Mouse (Mus musculus) neural tube, embryonic 13.5 days (tissue): ENCODE data around the gene Slc7a4. TPM values are rescaled to one million over a fixed set of nuclear protein-coding genes. Genes with fewer than 3 reads are reported as not detected.

ENCODE experiments used
- ATAC-seq: fragments of 200-750 bp; cut with Nextera tagmentation; 2 replicates; pipeline ENCODE4 v1.8.0; 2017; ENCODE audit warnings: low read depth, mild to moderate bottlenecking, moderate TSS enrichment, moderate library complexity
- H3K27ac ChIP-seq: fragments of 300-500 bp; sonication (generic); replicated peaks from 2 replicates; pipeline ENCODE4 v1.5.1; 2015; ENCODE audit warnings: moderate library complexity, mild to moderate bottlenecking, inconsistent platforms
- H3K27me3 ChIP-seq: fragments of 300-500 bp; sonication (generic); 2 replicates; pipeline ENCODE4 v1.6.1; 2015; ENCODE audit warnings: mild to moderate bottlenecking, inconsistent platforms
- H3K36me3 ChIP-seq: fragments of 300-500 bp; sonication (generic); 2 replicates; pipeline ENCODE4 v1.6.1; 2015; ENCODE audit warnings: mild to moderate bottlenecking, inconsistent platforms
- H3K4me1 ChIP-seq: fragments of 300-500 bp; sonication (generic); replicated peaks from 2 replicates; pipeline ENCODE4 v1.6.1; 2015; ENCODE audit warnings: inconsistent platforms
- H3K4me2 ChIP-seq: fragments of 300-500 bp; sonication (generic); 2 replicates; pipeline ENCODE4 v1.6.1; 2015; ENCODE audit warnings: inconsistent platforms, mild to moderate bottlenecking, moderate library complexity
- H3K4me3 ChIP-seq: fragments of 300-500 bp; sonication (generic); 2 replicates; pipeline ENCODE4 v1.5.1; 2015; ENCODE audit warnings: mild to moderate bottlenecking, inconsistent platforms
- H3K9ac ChIP-seq: fragments of 300-500 bp; sonication (generic); 2 replicates; pipeline ENCODE4 v1.6.1; 2015; ENCODE audit warnings: moderate library complexity, mild to moderate bottlenecking, inconsistent platforms
- H3K9me3 ChIP-seq: fragments of 300-500 bp; sonication (generic); 2 replicates; pipeline ENCODE4 v1.6.1; 2016; ENCODE audit warnings: inconsistent platforms
- WGBS: fragments of 180-500 bp; shearing (Covaris S2); methylation state at CpG from one replicate; pipeline ENCODE4 v1.1.7; 2015; 5-methylcytosine and 5-hydroxymethylcytosine counted together
- polyA plus RNA-seq: library from polyadenylated mRNA; unstranded; fragments of >200 nt; fragmentation: Nextera tagmentation; extraction: Ambion mirVana; gene quantifications from 2 replicates; pipeline ENCODE4 v1.2.1, GENCODE M21; 2015

The Slc7a4 gene
- polyA plus RNA-seq, 1 experiment from 2014 or later = 20.1 TPM

DNA sequence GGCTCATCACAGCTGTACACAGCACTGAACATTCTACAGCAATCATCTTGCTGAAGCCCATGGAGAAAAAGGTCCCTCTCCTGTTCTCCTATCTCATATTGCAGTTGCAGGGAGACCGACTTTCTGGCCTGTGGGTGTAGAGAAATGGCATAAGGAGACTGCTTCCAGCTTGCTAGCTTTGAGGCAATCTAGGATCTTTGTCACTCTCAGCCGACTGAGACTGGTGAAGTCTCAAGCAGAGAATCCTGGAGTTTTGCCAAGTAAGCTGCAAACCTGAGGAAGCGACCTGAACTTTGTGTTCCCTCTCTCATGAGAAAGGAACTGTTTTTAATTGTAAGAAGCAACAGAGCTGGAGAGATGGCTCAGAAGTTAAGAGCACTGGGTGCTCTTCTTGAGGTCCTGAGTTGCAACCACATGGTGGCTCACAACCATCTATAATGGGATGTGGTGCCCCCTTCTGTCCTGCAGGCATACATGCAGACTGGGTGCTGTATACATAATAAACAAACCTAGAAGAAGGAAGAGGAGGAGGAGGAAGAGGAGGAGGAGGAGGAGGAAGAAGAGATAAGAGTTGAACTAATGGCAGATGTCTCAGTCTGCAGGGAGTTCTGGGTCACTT, 18.0 kb upstream of the Slc7a4 start:
- Histone ChIP-seq H3K4me3 (no peak overlapping the region), H3K9me3 (no peaks in the 10 kb centered on the region), H3K36me3 (no peaks in the 10 kb centered on the region), H3K27ac (no peak overlapping the region), H3K27me3 (no peaks in the 10 kb centered on the region), H3K4me1 (no peaks in the 10 kb centered on the region), H3K4me2 (no peak overlapping the region), H3K9ac (no peak overlapping the region)
- 59% methylated on average over 3 of the region's 3 CpGs for WGBS
- ATAC-seq = no peak

GRCm38 (mm10) chr16:17590731-17591130, 7.7 kb upstream of the Slc7a4 start:
- Histone ChIP-seq H3K27ac (no peak overlapping the region), H3K27me3 (no peaks in the 10 kb centered on the region), H3K9me3 (no peaks in the 10 kb centered on the region; the same call in 1 of the 2 replicates), H3K4me1 (no peaks in the 10 kb centered on the region), H3K4me3 (no peak overlapping the region), H3K36me3 (no peaks in the 10 kb centered on the region), H3K9ac (no peak overlapping the region), H3K4me2 (no peak overlapping the region)
- no peak for ATAC-seq
- WGBS = 61% methylated on average over 2 of the region's 2 CpGs

DNA sequence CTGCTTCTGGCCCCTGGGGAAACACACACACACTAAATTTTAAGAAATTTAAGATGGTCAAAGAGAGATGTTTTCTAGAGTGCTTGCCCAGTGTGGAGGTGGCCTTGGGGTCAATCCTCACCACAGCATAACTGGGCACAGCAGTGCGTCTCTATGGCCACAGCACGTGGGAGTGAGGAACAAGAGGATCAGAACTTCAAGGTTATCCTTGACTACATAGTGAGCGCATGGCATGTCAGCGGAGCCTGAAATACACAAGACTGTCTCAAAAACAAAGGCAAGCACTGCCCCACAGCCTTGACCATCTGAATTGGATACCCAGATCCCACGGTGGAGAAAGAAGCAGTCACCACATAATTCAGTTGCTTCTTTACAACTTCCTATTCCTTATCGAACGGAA, 1.5 kb upstream of the Slc7a4 start:
- Histone ChIP-seq H3K4me2 (no peak overlapping the region), H3K27me3 (no peaks in the 10 kb centered on the region), H3K9me3 (no peaks in the 10 kb centered on the region; the same call in 1 of the 2 replicates), H3K9ac (no peak overlapping the region), H3K4me1 (no peaks in the 10 kb centered on the region), H3K4me3 (no peak overlapping the region), H3K36me3 (no peaks in the 10 kb centered on the region), H3K27ac (no peak overlapping the region)
- WGBS = 82% methylated on average over 7 of the region's 7 CpGs
- ATAC-seq = no peak

GRCm38 (mm10) chr16:17576825-17577215, 6.2 kb downstream of the Slc7a4 start:
- Histone ChIP-seq H3K9ac (peak overlapping the region; percentile 79), H3K9me3 (no peaks in the 10 kb centered on the region), H3K27me3 (peaks cover 48% of the 10 kb centered on the region), H3K36me3 (no peaks in the 10 kb centered on the region), H3K4me2 (peak overlapping the region; percentile 80), H3K27ac (no peak overlapping the region), H3K4me3 (peak overlapping the region; percentile 55), H3K4me1 (peaks cover 18% of the 10 kb centered on the region)
- 0 out of 2 replicates have a peak, but pooled peaks have one; percentile 16 for ATAC-seq
- WGBS = 10% methylated on average over 8 of the region's 8 CpGs

- H3K27ac ChIP-seq = peak overlapping the region; percentile 42
- peak overlapping the region; percentile 80 for H3K4me2 ChIP-seq
- H3K4me1 ChIP-seq = peaks cover 18% of the 10 kb centered on the region
- H3K9ac ChIP-seq = peak overlapping the region; percentile 79
- WGBS = 15% methylated on average over 45 of the region's 45 CpGs
- peak; percentile 82 for ATAC-seq
- H3K9me3 ChIP-seq = no peaks in the 10 kb centered on the region
- no peaks in the 10 kb centered on the region for H3K36me3 ChIP-seq
- peaks cover 53% of the 10 kb centered on the region for H3K27me3 ChIP-seq
- peak overlapping the region; percentile 55 for H3K4me3 ChIP-seq
Observed at GRCm38 (mm10) chr16:17575870-17576824, 6.9 kb downstream of the Slc7a4 start.

- no peak overlapping the region for H3K9ac ChIP-seq
- no peaks in the 10 kb centered on the region for H3K36me3 ChIP-seq
- H3K4me3 ChIP-seq = no peak overlapping the region
- peaks cover 10% of the 10 kb centered on the region for H3K4me1 ChIP-seq
- no peak for ATAC-seq
- no peaks in the 10 kb centered on the region for H3K9me3 ChIP-seq
- 28% methylated on average over 4 of the region's 4 CpGs for WGBS
- H3K27me3 ChIP-seq = peaks cover 36% of the 10 kb centered on the region
- H3K4me2 ChIP-seq = no peak overlapping the region
- H3K27ac ChIP-seq = no peak overlapping the region
Observed at GRCm38 (mm10) chr16:17566186-17566585, 16.8 kb downstream of the Slc7a4 start.

- Histone ChIP-seq H3K4me1 (peaks cover 15% of the 10 kb centered on the region), H3K27me3 (peaks cover 48% of the 10 kb centered on the region), H3K27ac (no peak overlapping the region), H3K9me3 (no peaks in the 10 kb centered on the region), H3K4me2 (no peak overlapping the region), H3K36me3 (no peaks in the 10 kb centered on the region), H3K9ac (no peak overlapping the region), H3K4me3 (no peak overlapping the region)
- 71% methylated on average over 3 of the region's 3 CpGs for WGBS
- ATAC-seq = no peak
Observed at GRCm38 (mm10) chr16:17564771-17565170, 18.2 kb downstream of the Slc7a4 start.

GRCm38 (mm10) chr16:17564221-17564620, 18.8 kb downstream of the Slc7a4 start:
- Histone ChIP-seq H3K9me3 (no peaks in the 10 kb centered on the region), H3K27me3 (peaks cover 51% of the 10 kb centered on the region), H3K4me2 (no peak overlapping the region), H3K9ac (no peak overlapping the region), H3K36me3 (no peaks in the 10 kb centered on the region), H3K4me3 (no peak overlapping the region), H3K27ac (no peak overlapping the region), H3K4me1 (peaks cover 17% of the 10 kb centered on the region)
- no peak for ATAC-seq
- 91% methylated on average over 2 of the region's 2 CpGs for WGBS

- Histone ChIP-seq H3K36me3 (no peaks in the 10 kb centered on the region), H3K27me3 (peaks cover 51% of the 10 kb centered on the region), H3K9me3 (no peaks in the 10 kb centered on the region), H3K9ac (no peak overlapping the region), H3K27ac (no peak overlapping the region), H3K4me2 (no peak overlapping the region), H3K4me3 (no peak overlapping the region), H3K4me1 (peaks cover 23% of the 10 kb centered on the region)
- no peak for ATAC-seq
- 33% methylated on average over 1 of the region's 1 CpGs for WGBS
Observed at GRCm38 (mm10) chr16:17563580-17563979, 19.4 kb downstream of the Slc7a4 start.

- WGBS = 3% methylated on average over 10 of the region's 10 CpGs
- H3K4me2 ChIP-seq = peak within 1 kb of the TSS; percentile 49
- H3K4me1 ChIP-seq = peaks cover 29% of the 10 kb centered on the region
- ATAC-seq = peak; percentile 29; the same call in 1 of the 2 replicates
- peaks cover 51% of the 10 kb centered on the region for H3K27me3 ChIP-seq
- peak within 1 kb of the TSS; percentile 7 for H3K4me3 ChIP-seq
- H3K9me3 ChIP-seq = no peaks in the 10 kb centered on the region
- no peaks in the 10 kb centered on the region for H3K36me3 ChIP-seq
- H3K9ac ChIP-seq = peak within 1 kb of the TSS; percentile 34
- H3K27ac ChIP-seq = peak within 1 kb of the TSS; percentile 49
Observed at GRCm38 (mm10) chr16:17561751-17562208, 21.2 kb downstream of the Slc7a4 start, which contains the start of gene P2rx6. P2rx6 (plus strand) TSS chr16:17561885.

- WGBS = under 1% methylated on average over 22 of the region's 22 CpGs
- Histone ChIP-seq H3K9ac (peak within 1 kb of the TSS; percentile 34), H3K27me3 (peaks cover 51% of the 10 kb centered on the region), H3K4me2 (peak within 1 kb of the TSS; percentile 49), H3K36me3 (no peaks in the 10 kb centered on the region), H3K4me1 (peaks cover 29% of the 10 kb centered on the region), H3K9me3 (no peaks in the 10 kb centered on the region), H3K4me3 (peak within 1 kb of the TSS; percentile 7), H3K27ac (peak within 1 kb of the TSS; percentile 49)
- ATAC-seq = peak; percentile 59
Observed at GRCm38 (mm10) chr16:17561128-17561750, 21.8 kb downstream of the Slc7a4 start, which contains the start of gene Lrrc74b. Lrrc74b (minus strand) TSS chr16:17561247.
